Mouse (Mus musculus): ENCODE data around the gene Chmp6. TPM values are rescaled to one million over a fixed set of nuclear protein-coding genes. Genes with fewer than 3 reads are reported as not detected.

Gene Chmp6
- total and polyA plus RNA-seq, 3 experiments, result 25.9 to 30.1 (median 26.8) TPM

GRCm38 (mm10) chr11:119891601-119892215 lies 21.5 kb upstream of the Chmp6 start:
- no peaks in the 10 kb centered on the region for H3K79me2 ChIP-seq (replicated peaks; ENCODE audit: control insufficient read depth, insufficient read depth, low read length)
- WGBS, result 88% methylated on average over 7 of the region's 7 CpGs
- intact Hi-C loops (cut with DNase I), result no loop called here
- H3K36me3 ChIP-seq (ENCODE audit: control insufficient read depth, insufficient read depth, low read length), result no peaks in the 10 kb centered on the region
- TF ChIP-seq CTCF (IDR thresholded peaks at IDR 0.05), result no peak
- TF ChIP-seq EP300 (IDR thresholded peaks at IDR 0.05; ENCODE audit: insufficient read depth, low read depth, low read length), result no peak
- no peak overlapping the region for H3K4me3 ChIP-seq
- DNase-seq, result no peak
- H3K27ac ChIP-seq, result no peak overlapping the region
- H3K9ac ChIP-seq (ENCODE audit: low read depth, low read length), result no peak overlapping the region
- no peaks in the 10 kb centered on the region for H3K4me1 ChIP-seq (ENCODE audit: control insufficient read depth, insufficient read depth, low read length)
- no peaks in the 10 kb centered on the region for H3K27me3 ChIP-seq (ENCODE audit: control insufficient read depth, insufficient read depth, low read length)

- Histone ChIP-seq H3K36me3 (ENCODE audit: control insufficient read depth, insufficient read depth, low read length) (no peaks in the 10 kb centered on the region), H3K79me2 (replicated peaks; ENCODE audit: control insufficient read depth, insufficient read depth, low read length) (no peaks in the 10 kb centered on the region)
- TF ChIP-seq CTCF (IDR thresholded peaks at IDR 0.05), result no peak
- no peak for TF ChIP-seq EP300 (IDR thresholded peaks at IDR 0.05; ENCODE audit: insufficient read depth, low read depth, low read length)
- TF ChIP-seq POLR2A (IDR thresholded peaks at IDR 0.05; ENCODE audit: insufficient read depth, low read depth, low read length), result no peak
Measured at GRCm38 (mm10) chr11:119893667-119894236, 19.5 kb upstream of the Chmp6 start.

GRCm38 (mm10) chr11:119894634-119895033 lies 18.6 kb upstream of the Chmp6 start:
- DNase-seq, result no peak
- TF ChIP-seq POLR2A (IDR thresholded peaks at IDR 0.05; ENCODE audit: insufficient read depth, low read depth, low read length) (no peak), EP300 (IDR thresholded peaks at IDR 0.05; ENCODE audit: insufficient read depth, low read depth, low read length) (no peak), CTCF (IDR thresholded peaks at IDR 0.05) (no peak)
- Histone ChIP-seq H3K4me3 (no peak overlapping the region), H3K27ac (no peak overlapping the region), H3K79me2 (replicated peaks; ENCODE audit: control insufficient read depth, insufficient read depth, low read length) (no peaks in the 10 kb centered on the region), H3K4me1 (ENCODE audit: control insufficient read depth, insufficient read depth, low read length) (no peaks in the 10 kb centered on the region), H3K27me3 (ENCODE audit: control insufficient read depth, insufficient read depth, low read length) (no peaks in the 10 kb centered on the region), H3K9ac (ENCODE audit: low read depth, low read length) (no peak overlapping the region), H3K36me3 (ENCODE audit: control insufficient read depth, insufficient read depth, low read length) (no peaks in the 10 kb centered on the region)
- intact Hi-C loops (cut with DNase I), result no loop called here
- 85% methylated on average over 6 of the region's 6 CpGs for WGBS

More at GRCm38 (mm10) chr11:119893667-119894236, 19.5 kb upstream of the Chmp6 start:
- no peak for DNase-seq
- no peaks in the 10 kb centered on the region for H3K4me1 ChIP-seq (ENCODE audit: control insufficient read depth, insufficient read depth, low read length)
- H3K27me3 ChIP-seq (ENCODE audit: control insufficient read depth, insufficient read depth, low read length), result no peaks in the 10 kb centered on the region
- 84% methylated on average over 10 of the region's 10 CpGs for WGBS
- H3K4me3 ChIP-seq, result no peak overlapping the region
- no peak overlapping the region for H3K9ac ChIP-seq (ENCODE audit: low read depth, low read length)
- intact Hi-C loops (cut with DNase I), result no loop called here
- no peak overlapping the region for H3K27ac ChIP-seq

GRCm38 (mm10) chr11:119897041-119897440 lies 16.2 kb upstream of the Chmp6 start:
- H3K9ac ChIP-seq (ENCODE audit: low read depth, low read length), result no peak overlapping the region
- H3K27me3 ChIP-seq (ENCODE audit: control insufficient read depth, insufficient read depth, low read length), result no peaks in the 10 kb centered on the region
- H3K4me3 ChIP-seq, result no peak overlapping the region
- H3K27ac ChIP-seq, result no peak overlapping the region
- H3K36me3 ChIP-seq (ENCODE audit: control insufficient read depth, insufficient read depth, low read length), result no peaks in the 10 kb centered on the region
- no peaks in the 10 kb centered on the region for H3K4me1 ChIP-seq (ENCODE audit: control insufficient read depth, insufficient read depth, low read length)
- TF ChIP-seq CTCF (IDR thresholded peaks at IDR 0.05), result no peak
- intact Hi-C loops (cut with DNase I), result no loop called here
- no peaks in the 10 kb centered on the region for H3K79me2 ChIP-seq (replicated peaks; ENCODE audit: control insufficient read depth, insufficient read depth, low read length)
- no peak for DNase-seq
- 88% methylated on average over 9 of the region's 9 CpGs for WGBS

DNA sequence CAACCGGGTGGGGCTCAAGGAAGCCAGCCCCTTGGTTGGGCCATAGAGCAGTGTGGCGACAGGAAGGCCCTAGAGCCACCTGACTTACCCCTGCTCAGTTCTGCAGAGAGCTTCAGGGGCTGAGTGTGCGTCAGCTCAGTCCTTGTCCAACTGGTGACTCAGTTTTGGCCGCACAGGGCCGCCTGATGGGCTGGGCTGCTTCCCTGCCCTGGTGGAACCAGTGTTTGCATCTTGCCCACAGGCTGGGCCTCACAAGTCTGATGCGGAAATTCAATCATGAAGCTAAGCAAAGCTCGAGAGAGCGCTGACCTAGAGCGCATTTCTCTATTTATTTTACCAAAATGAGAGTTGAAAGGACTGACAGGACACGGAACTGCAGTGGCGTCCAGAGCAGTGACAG lies 14.3 kb upstream of the Chmp6 start:
- H3K4me3 ChIP-seq, result no peak overlapping the region
- no peak for DNase-seq
- intact Hi-C loops (cut with DNase I), result no loop called here
- 86% methylated on average over 11 of the region's 11 CpGs for WGBS
- H3K27ac ChIP-seq, result no peak overlapping the region
- H3K27me3 ChIP-seq (ENCODE audit: control insufficient read depth, insufficient read depth, low read length), result no peaks in the 10 kb centered on the region
- no peaks in the 10 kb centered on the region for H3K4me1 ChIP-seq (ENCODE audit: control insufficient read depth, insufficient read depth, low read length)
- H3K9ac ChIP-seq (ENCODE audit: low read depth, low read length), result no peak overlapping the region
- no peaks in the 10 kb centered on the region for H3K36me3 ChIP-seq (ENCODE audit: control insufficient read depth, insufficient read depth, low read length)
- H3K79me2 ChIP-seq (replicated peaks; ENCODE audit: control insufficient read depth, insufficient read depth, low read length), result no peaks in the 10 kb centered on the region
- TF ChIP-seq EP300 (IDR thresholded peaks at IDR 0.05; ENCODE audit: insufficient read depth, low read depth, low read length), result no peak

GRCm38 (mm10) chr11:119901174-119901573 lies 12.1 kb upstream of the Chmp6 start:
- H3K27me3 ChIP-seq (ENCODE audit: control insufficient read depth, insufficient read depth, low read length), result no peaks in the 10 kb centered on the region
- no peak overlapping the region for H3K4me3 ChIP-seq
- TF ChIP-seq CTCF (IDR thresholded peaks at IDR 0.05) (no peak), EP300 (IDR thresholded peaks at IDR 0.05; ENCODE audit: insufficient read depth, low read depth, low read length) (no peak), POLR2A (IDR thresholded peaks at IDR 0.05; ENCODE audit: insufficient read depth, low read depth, low read length) (no peak)
- DNase-seq, result no peak
- no peak overlapping the region for H3K27ac ChIP-seq
- H3K9ac ChIP-seq (ENCODE audit: low read depth, low read length), result no peak overlapping the region
- no peaks in the 10 kb centered on the region for H3K36me3 ChIP-seq (ENCODE audit: control insufficient read depth, insufficient read depth, low read length)
- H3K79me2 ChIP-seq (replicated peaks; ENCODE audit: control insufficient read depth, insufficient read depth, low read length), result no peaks in the 10 kb centered on the region
- 66% methylated on average over 4 of the region's 4 CpGs for WGBS
- intact Hi-C loops (cut with DNase I), result no loop called here
- no peaks in the 10 kb centered on the region for H3K4me1 ChIP-seq (ENCODE audit: control insufficient read depth, insufficient read depth, low read length)
